Mouse (Mus musculus) cerebellum, adult 2 months (tissue): Measurements from ENCODE around the gene Chrm3.

ENCODE experiments used
- CTCF ChIP-seq: fragments of 200-500 bp; IDR thresholded peaks from 2 replicates; pipeline ENCODE4 v1.5.1; 2011; ENCODE audit warnings: low read depth, mild to moderate bottlenecking, control low read depth, low read length, moderate library complexity, borderline replicate concordance; ENCODE audit not compliant: insufficient read depth
- POLR2A ChIP-seq: fragments of 200-500 bp; IDR thresholded peaks from 2 replicates; pipeline ENCODE4 v1.6.1; 2011; ENCODE audit warnings: low read length, control low read depth, borderline replicate concordance; ENCODE audit not compliant: insufficient read depth

DNA sequence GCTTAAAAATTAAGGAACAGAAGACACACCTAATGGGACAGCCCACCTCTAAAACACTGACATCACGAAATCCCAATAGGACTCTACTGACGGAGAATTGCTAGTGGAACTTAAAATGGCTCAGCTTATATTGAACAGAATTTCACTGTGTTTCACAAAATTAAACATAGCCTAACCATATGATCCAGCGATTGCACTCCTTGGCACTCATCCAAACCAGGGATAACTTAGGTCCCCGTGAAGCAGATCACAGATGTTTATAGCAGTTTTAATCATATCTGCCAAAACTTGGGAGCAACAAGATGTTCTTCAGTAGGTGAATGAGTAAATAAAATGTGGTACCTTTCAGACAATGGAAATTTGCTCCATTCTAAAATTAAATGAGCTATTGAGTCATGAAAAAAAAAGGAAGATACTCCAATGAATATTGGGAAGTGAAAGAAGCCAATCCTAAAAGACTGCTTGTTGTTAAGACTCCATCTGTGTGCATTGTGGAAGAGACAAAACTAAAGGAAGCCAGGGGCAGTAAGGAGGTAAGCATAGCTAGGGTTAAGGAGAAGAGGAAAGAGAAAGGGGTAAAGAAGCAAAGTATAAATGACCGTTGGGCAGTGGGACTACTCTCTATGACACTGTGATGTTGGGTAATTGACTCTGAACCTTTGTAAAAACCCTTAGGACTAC is 109.0 kb downstream of the Chrm3 start:
- TF ChIP-seq POLR2A = no peak
- TF ChIP-seq CTCF = no peak
